Mouse (Mus musculus) adipocyte (in vitro differentiated cells): ENCODE measurements around the gene Oprd1.
A peak's percentile ranks its signal among the peaks of the same experiment; 100 is the strongest.

Experiments used
- DNase-seq: peaks from one replicate; pipeline ENCODE4 v3.0.0-alpha.2; 2016; ENCODE audit warnings: low spot score

Gene Oprd1

GRCm38 (mm10) chr4:132133920-132134319, 10.4 kb downstream of the Oprd1 start:
- no peak for DNase-seq

GRCm38 (mm10) chr4:132133381-132133780, 10.9 kb downstream of the Oprd1 start:
- DNase-seq = no peak

DNA sequence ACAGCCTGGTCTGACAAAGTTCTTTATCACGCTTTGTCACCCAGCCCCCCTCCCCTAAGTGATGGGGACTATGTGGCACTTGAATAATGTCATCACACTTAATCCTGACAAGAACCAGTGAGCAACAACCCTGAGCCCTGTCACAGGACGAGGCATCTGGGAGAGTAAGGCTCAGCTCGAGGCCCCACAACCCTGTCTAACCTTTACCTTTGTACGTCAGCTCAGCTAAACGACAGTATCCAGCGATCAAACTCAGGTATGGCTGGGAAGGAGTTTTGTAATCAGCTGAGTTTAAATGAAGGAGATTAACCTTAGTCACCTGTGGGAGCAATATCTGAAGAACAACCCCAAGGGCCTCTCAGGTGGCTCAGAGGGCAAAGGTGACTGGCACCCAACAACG, 12.0 kb downstream of the Oprd1 start:
- no peak for DNase-seq

GRCm38 (mm10) chr4:132131790-132132189, 12.5 kb downstream of the Oprd1 start:
- no peak for DNase-seq

DNA sequence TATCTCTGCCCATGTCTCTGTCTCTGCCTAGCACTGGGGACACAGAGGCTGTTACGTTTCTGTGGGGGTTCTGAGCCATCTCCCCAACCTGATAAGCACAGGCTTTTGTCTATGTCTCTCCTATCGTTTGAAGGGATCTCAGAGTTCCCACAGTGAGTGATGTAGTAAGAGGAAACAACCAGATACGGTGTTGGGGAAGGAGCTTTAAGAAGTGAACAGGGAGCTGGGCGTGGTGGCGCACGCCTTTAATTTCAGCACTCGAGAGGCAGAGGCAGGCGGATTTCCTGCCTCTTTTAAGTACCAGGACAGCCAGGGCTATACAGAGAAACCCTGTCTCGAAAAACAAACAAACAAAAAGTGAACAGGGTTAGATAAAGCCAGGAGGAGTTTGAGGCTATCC, 13.2 kb downstream of the Oprd1 start:
- no peak for DNase-seq

DNA sequence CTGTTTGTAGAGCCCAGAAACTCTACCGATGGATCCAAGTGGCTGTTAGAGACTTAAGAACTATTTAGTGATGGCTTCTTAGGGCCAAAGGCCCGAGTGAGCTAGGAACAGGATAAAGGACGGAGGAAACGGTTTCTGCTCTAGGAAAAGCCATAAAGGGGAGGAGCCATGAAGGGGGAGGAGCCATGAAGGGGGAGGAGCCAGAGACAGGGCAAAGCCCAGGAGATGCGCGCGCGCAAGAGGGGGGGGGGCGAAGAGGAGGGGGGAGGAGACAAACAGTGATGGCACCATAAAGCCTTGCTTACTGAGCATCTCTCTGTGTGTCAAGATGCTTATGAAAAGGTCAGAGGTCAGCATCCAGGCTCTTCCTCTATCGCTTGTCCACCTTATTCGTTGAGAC, 13.6 kb downstream of the Oprd1 start:
- DNase-seq = no peak

- DNase-seq = no peak
Measured at GRCm38 (mm10) chr4:132130134-132130533, 14.2 kb downstream of the Oprd1 start.

DNA sequence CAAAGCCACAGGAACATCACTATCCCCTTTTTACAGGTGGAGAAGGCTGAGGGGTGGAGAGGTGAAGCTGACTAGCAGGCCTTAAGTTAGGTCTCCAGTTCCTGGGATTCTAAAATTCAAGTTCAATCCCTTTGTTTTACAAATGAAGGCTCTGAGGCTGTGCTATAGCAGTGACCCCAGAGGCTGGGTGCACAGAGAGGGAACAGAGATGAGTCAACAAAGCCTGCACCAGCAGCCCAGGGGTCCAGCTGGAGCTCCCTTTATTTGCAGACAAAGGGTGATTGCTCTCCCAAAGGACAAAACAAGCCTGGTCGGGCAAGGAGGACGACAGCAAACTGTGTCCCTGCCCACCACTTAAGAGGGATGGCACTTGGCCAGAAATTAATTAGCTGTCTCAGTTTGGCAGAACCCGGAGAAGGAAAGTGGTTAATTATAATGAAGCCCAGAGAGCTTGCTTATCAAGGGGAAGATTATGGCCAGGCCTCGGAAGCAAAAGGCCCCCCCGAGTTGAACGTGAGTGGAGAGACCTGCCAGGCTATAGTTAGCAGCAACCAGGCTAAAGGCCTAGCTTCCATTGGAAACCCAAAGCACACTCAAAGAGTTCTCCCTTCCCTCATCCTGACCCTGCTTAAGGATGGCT, 15.2 kb downstream of the Oprd1 start:
- DNase-seq = no peak

- DNase-seq = no peak
Measured at GRCm38 (mm10) chr4:132127091-132127490, 17.2 kb downstream of the Oprd1 start.

- DNase-seq = no peak
Measured at GRCm38 (mm10) chr4:132123166-132123565, 21.1 kb downstream of the Oprd1 start.

DNA sequence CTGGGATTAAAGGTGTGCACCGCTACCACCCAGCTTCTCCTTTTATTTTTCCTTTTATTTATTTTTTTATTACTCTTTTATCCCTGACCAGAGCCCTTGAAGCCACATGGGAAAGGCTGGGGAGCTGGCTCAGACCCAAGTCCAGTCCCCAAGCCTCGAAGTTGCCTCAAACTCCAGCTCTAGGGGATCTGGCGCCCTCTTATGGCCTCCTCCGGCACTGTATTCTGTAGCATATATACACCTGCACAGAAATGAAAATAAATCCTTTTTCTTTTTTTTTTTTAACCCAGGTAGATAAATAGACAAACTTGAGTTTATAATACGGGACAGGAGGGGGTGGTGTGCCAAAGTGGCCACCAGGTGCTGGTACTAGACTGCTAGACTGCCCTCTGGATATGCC, 22.6 kb downstream of the Oprd1 start:
- DNase-seq = no peak

GRCm38 (mm10) chr4:132119566-132119965, 24.7 kb downstream of the Oprd1 start:
- no peak for DNase-seq

- no peak for DNase-seq
Measured at GRCm38 (mm10) chr4:132116315-132116714, 28.0 kb downstream of the Oprd1 start.

GRCm38 (mm10) chr4:132113411-132114095, 30.7 kb downstream of the Oprd1 start:
- DNase-seq = no peak

DNA sequence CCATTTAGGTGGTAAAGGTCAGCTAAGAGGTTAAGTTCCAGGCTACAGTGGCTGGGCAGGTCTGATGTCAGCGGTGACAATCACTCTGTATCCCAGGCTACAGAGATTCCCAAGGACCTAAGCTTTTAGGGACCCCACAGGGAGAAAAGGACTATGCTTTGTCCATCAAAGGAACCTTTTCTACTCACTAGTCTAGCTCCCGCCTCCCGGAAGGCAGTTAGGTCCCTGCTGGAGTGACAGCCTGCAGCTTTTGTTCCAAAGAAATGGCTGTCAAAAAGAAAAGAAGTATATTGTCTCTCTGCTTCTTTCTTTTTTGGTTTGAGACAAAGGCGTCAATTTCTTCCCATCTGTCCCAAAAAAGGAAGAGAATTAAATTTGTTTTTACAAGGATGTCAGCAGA, 33.1 kb downstream of the Oprd1 start:
- DNase-seq = no peak

DNA sequence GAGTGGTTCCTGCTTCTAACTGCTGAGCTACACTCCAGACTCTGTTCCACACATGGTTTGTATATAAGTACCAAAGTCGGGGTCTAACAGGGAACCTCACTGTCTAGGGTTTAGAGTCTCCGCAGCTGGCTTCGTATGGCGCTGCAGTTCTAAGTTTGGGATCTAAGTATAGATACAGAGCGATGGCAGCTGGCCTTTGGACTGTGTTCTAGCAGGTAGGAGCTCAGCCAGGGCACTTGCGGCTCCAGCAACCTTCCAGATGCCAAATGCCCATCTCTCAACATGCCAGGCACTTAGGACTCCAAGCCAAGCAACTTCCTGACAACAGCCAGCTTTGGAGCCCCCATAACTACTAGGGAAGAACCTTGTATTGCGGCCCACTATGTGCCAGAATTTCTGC, 36.1 kb downstream of the Oprd1 start:
- no peak for DNase-seq

DNA sequence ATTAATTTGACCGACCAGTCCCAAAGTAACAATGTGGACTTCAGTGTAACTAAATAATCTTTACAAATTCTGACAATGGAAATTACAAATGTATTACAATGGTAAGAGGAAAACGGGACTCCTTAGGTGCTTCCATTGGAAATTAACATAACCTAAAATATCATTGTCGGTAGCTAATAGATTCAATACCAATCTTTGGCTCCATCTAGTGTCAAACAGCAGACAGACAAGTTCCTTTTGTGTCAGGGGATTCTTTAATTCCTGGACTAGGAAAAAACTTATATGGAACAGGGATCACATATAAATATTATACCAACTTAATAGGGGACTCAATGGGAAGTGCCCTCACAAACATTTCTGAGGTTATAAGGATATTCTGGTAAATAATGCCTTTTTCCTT, 43.1 kb downstream of the Oprd1 start:
- peak; percentile 22 for DNase-seq

DNA sequence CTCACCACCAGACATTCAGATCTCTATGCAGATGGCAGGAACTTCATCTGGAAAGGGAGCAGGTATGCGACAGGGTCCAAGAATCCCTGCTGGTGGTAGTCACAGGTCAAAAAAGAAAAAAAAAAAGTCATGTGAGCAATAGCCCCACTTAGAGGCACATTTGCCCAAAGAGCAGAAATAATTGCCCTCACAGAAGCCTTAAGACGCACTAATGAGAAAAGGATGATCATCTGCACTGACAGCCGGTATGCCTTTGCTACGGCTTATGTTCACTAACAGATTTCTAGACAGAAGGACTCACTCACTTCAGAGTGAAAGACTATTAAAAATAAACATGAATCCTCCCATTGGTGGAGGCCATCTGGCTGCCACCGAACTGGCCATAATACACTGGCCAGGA, 44.7 kb downstream of the Oprd1 start:
- DNase-seq = no peak

- no peak for DNase-seq
Measured at GRCm38 (mm10) chr4:132095043-132095442, 49.2 kb downstream of the Oprd1 start.

GRCm38 (mm10) chr4:132093928-132094327, 50.4 kb downstream of the Oprd1 start:
- no peak for DNase-seq

- no peak for DNase-seq
Measured at GRCm38 (mm10) chr4:132093136-132093535, 51.1 kb downstream of the Oprd1 start.

DNA sequence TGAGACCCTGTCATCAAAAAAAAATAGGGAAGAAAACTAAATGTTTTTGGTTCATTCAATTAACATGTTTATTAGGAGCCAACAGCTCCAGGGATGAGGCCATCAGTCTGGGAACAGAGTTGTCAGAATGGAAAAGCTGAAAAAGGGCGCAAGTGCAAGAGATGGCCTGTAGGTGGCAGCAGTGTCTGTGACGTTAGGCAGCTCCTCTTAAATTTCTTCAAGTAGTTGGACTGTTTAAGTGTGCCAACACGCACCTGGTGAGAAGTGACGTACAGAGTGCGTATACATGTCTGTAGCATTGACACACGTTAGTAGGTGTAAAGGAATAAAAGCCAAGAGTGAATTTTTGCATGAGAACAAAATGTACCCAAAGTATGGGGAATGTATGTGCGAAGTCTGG, 55.4 kb downstream of the Oprd1 start:
- peak; percentile 75 for DNase-seq

DNA sequence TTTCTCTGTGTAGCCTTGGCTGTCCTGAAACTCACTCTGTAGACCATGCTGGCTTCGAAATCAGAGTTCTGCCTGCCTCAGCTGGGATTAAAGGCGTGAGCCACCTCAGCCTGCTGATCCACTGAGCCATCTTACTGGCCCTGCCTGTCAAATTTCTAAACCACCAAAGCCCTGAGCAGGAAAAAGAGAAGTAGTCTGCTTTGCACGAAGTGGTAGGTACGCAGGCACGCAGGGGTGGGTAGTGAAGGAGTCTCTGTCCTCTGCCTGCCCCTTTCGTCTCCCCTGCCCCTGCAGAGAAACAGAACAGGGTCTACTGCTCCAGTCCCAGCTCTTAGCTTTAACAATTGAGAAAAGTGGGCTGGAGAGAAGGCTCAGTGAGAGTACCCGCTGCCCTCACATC, 59.2 kb downstream of the Oprd1 start:
- no peak for DNase-seq

DNA sequence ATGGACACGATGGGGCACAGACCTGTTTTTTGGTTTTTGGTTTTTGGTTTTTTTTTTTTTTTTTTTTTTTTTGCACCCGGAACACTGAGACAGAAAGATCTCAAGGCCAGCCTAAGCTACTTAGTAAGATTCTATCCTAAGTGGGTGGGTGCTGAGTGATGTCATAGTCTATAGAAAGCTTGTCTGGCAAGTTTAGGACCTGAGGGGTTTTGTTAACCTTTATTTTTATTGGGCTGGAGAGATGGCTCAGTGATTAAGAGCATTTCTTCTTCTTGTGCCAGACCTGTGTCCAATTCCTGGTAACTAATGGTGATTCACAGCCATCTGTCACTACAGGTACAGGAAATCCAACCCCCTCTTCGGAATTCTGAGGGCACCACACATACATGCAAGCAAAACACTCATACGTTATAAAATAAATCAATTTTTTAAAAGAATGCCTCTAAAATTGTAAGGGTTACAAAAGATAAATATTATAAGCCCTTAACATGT, 63.7 kb downstream of the Oprd1 start:
- no peak for DNase-seq
